Mouse (Mus musculus) erythroblast, embryonic 14.5 days (primary cell): ENCODE measurements around the gene Zdhhc8. TPM values are rescaled to one million over a fixed set of nuclear protein-coding genes. Genes with fewer than 3 reads are reported as not detected.

ENCODE experiments used
- H3K27me3 ChIP-seq: 2 replicates; pipeline ENCODE4 v1.6.1; 2012; ENCODE audit warnings: inconsistent platforms; ENCODE audit not compliant: control insufficient read depth
- H3K36me3 ChIP-seq: 2 replicates; pipeline ENCODE4 v1.6.1; 2012; ENCODE audit warnings: mild to moderate bottlenecking, inconsistent platforms; ENCODE audit not compliant: control insufficient read depth
- H3K4me1 ChIP-seq: 2 replicates; pipeline ENCODE4 v1.6.1; 2012; ENCODE audit warnings: inconsistent platforms; ENCODE audit not compliant: control insufficient read depth
- H3K4me3 ChIP-seq: replicated peaks from 2 replicates; pipeline ENCODE3; 2012; ENCODE audit warnings: moderate library complexity, mild to moderate bottlenecking, inconsistent platforms
- H3K9me3 ChIP-seq: 2 replicates; pipeline ENCODE4 v1.6.1; 2012; ENCODE audit warnings: low read length, inconsistent platforms, mixed read lengths; ENCODE audit not compliant: control insufficient read depth
- GATA1 ChIP-seq: IDR thresholded peaks from 2 replicates; pipeline ENCODE4 v1.6.1; 2012; ENCODE audit warnings: low read length, inconsistent platforms, mixed read lengths
- TAL1 ChIP-seq: IDR thresholded peaks from 3 replicates; pipeline ENCODE4 v1.6.1; 2012; ENCODE audit warnings: low read length, inconsistent platforms, mixed read lengths
- polyA plus RNA-seq: library from polyadenylated mRNA; stranded (reverse); fragments of >175 nt; gene quantifications from 2 replicates; pipeline ENCODE4 v1.2.3, GENCODE M21; 2012

The Zdhhc8 gene
- polyA plus RNA-seq, 1 experiment = 0.20 TPM

GRCm38 (mm10) chr16:18173231-18173630 is 61.7 kb downstream of the Zdhhc8 start:
- Histone ChIP-seq H3K4me3 (no peak overlapping the region), H3K4me1 (no peaks in the 10 kb centered on the region), H3K9me3 (no peaks in the 10 kb centered on the region), H3K27me3 (no peaks in the 10 kb centered on the region), H3K36me3 (no peaks in the 10 kb centered on the region)
- TF ChIP-seq GATA1 (no peak), TAL1 (no peak)

- no peaks in the 10 kb centered on the region for H3K4me1 ChIP-seq
- no peaks in the 10 kb centered on the region for H3K36me3 ChIP-seq
- TF ChIP-seq TAL1 = no peak
- no peak for TF ChIP-seq GATA1
- no peak overlapping the region for H3K4me3 ChIP-seq
- no peaks in the 10 kb centered on the region for H3K27me3 ChIP-seq
- no peaks in the 10 kb centered on the region for H3K9me3 ChIP-seq
These were observed 62.6 kb downstream of the Zdhhc8 start for GRCm38 (mm10) chr16:18172266-18172855.

Other genes starting within 250 kb of the Zdhhc8 start
- gene Dgcr6, start 182.3 kb downstream of the Zdhhc8 start, polyA plus RNA-seq = 0.66 and 1.0 TPM in 2 replicates
- gene Prodh, start 144.9 kb downstream of the Zdhhc8 start, polyA plus RNA-seq = 0.06 and 0.20 TPM in 2 replicates
- gene Rtn4r, start 107.5 kb downstream of the Zdhhc8 start, polyA plus RNA-seq = 0.02 TPM in 1 of 2 replicates, not detected in the other
- not detected in 2 replicates for gene Ccdc188, start 17.3 kb downstream of the Zdhhc8 start, polyA plus RNA-seq
- 3.7 and 3.8 TPM in 2 replicates for gene Trmt2a, start 13.5 kb upstream of the Zdhhc8 start, polyA plus RNA-seq
- gene Ranbp1, start 13.6 kb upstream of the Zdhhc8 start, polyA plus RNA-seq = 72.2 and 86.6 TPM in 2 replicates
- not detected in 2 replicates for gene Gm49776, start 23.2 kb upstream of the Zdhhc8 start, polyA plus RNA-seq
- 0.64 and 0.95 TPM in 2 replicates for gene Dgcr8, start 54.1 kb upstream of the Zdhhc8 start, polyA plus RNA-seq
- 5.6 and 7.4 TPM in 2 replicates for gene Tango2, start 113.0 kb upstream of the Zdhhc8 start, polyA plus RNA-seq
- gene Arvcf, start 113.0 kb upstream of the Zdhhc8 start, polyA plus RNA-seq = 0.84 and 1.3 TPM in 2 replicates
- gene Txnrd2, start 191.2 kb upstream of the Zdhhc8 start, polyA plus RNA-seq = 16.0 and 18.6 TPM in 2 replicates
- 7.4 and 19.9 TPM in 2 replicates for gene Comt, start 191.7 kb upstream of the Zdhhc8 start, polyA plus RNA-seq